Mouse (Mus musculus) gonadal fat pad, adult 2 months (tissue): ENCODE results near the gene Tsen15. TPM values are rescaled to one million over a fixed set of nuclear protein-coding genes. Genes with fewer than 3 reads are reported as not detected.

Experiments
- DNase-seq: peaks from one replicate; pipeline ENCODE4 v3.0.0-alpha.2; 2012; ENCODE audit warnings: low read depth
- polyA plus RNA-seq: library from polyadenylated mRNA; depleted of rRNA; stranded (reverse); fragments of >200 nt; gene quantifications from 2 replicates; pipeline ENCODE4 v1.2.3, GENCODE M21; 2012; rRNA removed

The Tsen15 gene
- 13.0 and 15.2 TPM in 2 replicates for polyA plus RNA-seq

GRCm38 (mm10) chr1:152386188-152386835 is at the start of gene Tsen15:
Tsen15 (minus strand) TSS chr1:152386688.
- DNase-seq: no peak

DNA sequence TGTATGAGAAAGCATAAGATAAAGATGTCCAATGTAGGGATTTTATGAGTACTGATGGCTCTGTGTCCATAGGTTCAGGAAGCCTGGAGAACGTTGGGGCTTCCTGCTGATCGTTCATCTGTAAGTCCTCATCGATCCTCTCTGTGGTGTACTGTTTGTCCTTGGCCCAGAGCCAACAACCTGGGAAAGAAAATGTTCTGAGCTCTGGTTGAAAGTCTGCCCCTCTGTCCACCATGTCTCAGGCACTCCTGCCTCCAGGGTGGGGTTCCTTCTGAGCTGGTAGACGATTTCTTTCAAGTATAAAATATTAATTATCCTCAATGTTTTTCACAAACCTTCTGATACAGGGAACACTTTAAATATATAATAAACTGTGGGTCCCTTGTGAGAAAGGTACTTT is 47.7 kb upstream of the Tsen15 start:
- no peak for DNase-seq

DNA sequence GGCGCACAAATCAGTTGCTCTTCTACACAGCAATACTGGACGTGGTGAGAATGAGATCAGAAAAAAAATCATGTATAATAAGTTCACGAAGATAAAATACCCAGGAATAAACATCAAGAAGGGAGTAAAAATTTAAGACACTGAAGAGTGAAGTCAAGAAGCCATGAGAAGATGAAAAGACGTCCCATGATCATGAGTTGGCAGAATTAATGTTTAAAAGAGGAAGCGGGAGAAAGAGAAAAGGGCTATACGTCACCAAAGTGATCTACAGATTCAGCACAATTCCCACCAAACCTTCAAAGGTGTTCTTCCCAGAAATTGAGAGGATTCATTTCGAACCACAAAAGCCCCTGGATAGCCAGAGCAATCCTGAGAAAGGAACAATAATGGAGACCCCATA is 43.3 kb upstream of the Tsen15 start:
- DNase-seq: no peak

DNA sequence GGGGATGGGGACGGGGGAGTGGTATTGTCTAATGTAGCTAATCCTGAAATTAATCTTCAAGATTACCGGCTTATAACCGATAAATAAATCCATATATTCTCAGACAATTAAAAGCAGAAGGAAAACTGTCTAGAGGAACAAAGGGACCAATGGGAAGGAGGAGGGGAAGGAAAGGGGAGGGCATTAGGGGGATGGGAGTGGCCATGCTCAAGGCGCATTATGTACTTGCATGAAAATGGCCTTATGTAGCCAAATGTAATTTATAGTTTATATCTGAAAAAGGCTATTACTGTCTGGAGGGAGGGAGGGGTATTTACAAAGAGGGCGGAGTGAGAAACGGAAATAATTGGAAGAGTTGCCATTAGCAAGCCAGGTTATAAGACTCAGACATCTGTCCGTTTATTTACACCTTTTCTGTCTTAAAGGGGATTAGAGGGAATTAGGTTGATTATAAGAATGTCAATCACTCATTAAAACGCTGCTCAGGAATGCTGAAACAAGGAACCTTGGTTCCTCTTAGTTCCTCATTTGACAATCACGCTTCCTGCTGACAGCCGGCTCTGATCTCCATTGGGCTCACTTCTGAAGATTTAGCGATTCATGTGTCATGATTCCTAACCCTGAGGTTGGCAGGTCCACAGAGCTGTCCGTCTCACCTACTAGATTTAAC is 41.6 kb upstream of the Tsen15 start:
- no peak for DNase-seq

GRCm38 (mm10) chr1:152423052-152423451 is 36.6 kb upstream of the Tsen15 start:
- DNase-seq: no peak

DNA sequence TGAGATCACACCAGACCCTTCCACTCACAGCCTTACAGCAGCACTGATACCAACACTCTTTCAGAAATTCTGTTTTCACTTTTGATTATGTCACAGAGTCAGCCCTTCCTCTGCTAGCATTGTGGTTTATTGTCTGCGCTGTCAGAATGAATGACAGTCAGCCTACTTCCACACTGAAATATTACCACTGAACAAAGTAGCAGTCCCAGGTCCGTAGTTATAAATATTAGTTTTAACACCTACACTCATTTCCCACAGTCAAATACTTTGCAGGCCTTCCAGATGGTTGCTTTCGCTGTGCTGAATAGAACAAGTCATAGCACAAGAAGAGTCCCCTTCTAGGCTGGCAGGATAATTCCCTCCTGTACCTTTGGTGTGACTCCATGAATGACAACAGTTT is 35.8 kb upstream of the Tsen15 start:
- no peak for DNase-seq

DNA sequence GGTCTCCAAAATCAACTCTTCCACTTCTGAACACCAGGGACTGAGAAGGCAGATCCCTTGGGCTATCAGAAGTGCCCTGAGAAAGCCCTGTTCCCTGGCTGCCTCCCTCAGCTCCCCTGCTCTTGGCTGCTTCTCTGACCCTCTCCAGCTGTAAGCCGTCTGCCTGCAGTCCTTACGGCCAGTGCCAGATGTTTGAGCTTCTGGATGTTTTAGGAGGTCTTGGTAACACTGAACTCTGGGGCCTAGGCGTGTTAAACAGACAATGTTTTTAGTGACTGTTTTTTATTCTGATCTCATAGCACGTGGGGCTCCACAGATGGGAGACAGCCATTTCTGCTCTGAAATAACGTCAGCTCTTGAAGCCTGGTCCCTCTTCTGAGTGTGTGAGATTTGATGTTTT is 31.1 kb upstream of the Tsen15 start:
- no peak for DNase-seq

DNA sequence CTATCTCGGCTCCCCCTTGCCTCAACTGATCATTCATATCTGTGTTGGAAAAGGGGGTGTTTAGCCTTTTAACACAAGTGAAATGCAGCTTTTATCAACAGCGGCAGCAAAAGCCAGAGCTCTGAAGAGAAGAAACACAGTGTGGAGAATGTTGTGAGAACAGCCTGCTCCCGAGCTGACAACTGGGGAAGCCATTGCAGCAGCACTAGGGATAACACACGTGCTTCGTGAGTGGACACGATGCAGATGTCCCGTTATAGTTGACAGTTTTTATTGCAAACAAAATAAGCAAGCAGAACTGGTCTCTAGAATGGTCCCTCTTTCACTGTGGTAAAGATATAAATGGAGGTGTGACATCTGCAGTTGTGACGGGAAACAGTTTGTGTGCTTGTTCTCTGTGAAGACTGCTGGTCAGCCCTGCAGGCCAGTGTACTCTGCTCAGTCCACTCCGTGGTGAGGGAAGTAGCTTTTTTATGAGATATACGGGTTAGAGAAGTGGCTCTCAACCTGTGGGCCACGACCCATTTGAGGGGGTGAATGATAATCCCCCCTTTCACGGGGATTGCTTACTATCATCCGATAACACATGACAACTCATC is 29.9 kb upstream of the Tsen15 start:
- DNase-seq: no peak

- DNase-seq: peak; percentile 42
These were observed 28.0 kb upstream of the Tsen15 start for GRCm38 (mm10) chr1:152414451-152414850.

GRCm38 (mm10) chr1:152413961-152414360 is 27.5 kb upstream of the Tsen15 start:
- no peak for DNase-seq

- DNase-seq: no peak
These were observed 26.6 kb upstream of the Tsen15 start for GRCm38 (mm10) chr1:152413116-152413515.

GRCm38 (mm10) chr1:152410657-152411056 is 24.2 kb upstream of the Tsen15 start:
- DNase-seq: peak; percentile 67

DNA sequence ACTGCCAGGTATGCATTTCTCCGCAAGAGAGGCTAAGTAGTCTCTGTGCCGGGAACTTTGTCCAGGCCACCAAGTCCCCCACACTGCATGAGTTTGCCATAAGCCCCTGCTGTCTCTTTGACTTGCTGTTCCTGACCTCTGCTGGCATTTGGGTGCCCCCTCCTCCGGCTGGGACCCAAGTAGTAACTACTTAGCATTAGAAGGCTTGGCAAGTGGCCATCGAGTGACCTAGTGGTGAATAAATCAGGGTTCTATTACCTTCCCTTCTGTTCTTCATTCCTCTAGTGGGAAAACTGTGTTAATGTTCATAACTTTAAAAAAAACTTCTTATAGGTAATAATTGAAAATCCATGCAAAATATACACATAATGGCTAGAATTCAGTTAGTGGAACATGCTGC is 22.9 kb upstream of the Tsen15 start:
- no peak for DNase-seq

DNA sequence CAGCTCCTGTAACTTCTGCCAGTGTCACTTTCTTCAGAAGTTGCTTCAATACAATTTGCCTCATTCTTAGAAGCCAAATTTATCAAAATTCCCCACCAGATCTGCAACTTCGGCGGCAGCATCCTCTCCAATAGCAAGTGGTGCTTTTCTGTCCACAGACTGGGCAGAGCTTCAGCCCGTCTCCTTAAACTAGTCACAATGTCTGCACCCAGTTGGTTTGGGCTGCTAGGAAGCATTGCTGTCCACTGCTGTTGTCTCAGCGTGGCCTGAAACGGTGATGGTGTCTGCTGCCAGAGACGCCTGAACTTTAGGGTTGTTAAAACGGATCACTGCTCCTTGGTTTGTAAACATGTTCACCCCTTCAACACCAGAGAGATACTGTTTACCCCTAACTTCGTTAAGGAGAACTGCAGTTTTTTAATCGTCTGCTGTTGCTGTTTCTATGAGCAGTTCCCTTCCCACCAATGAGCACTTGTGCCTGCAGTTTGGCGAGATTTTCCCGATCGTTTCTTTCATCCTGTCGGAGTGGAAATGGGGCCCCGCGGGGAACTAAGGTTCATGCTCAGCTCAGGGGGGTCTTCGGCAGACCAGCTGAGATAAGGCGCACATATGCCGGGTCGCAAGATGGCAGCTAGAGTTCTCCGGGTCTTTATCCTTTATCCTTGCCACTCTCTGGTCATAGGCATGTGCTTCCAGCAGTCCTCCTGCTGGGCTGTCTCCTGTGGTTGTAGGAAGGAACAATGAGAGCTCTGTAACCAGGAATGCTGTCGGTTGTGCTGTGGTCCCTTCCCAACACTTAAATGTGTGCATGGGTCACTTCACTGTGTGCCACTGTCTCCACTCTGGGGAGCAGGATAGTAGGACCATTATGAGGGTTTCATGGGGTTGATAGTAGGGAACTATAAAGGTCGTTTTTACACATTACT is 20.8 kb upstream of the Tsen15 start:
- DNase-seq: no peak

- no peak for DNase-seq
These were observed 14.4 kb upstream of the Tsen15 start for GRCm38 (mm10) chr1:152400556-152401540.

- DNase-seq: no peak
These were observed 13.5 kb upstream of the Tsen15 start, which contains the start of gene Colgalt2 for GRCm38 (mm10) chr1:152399790-152400555. Colgalt2 (plus strand) TSS chr1:152399830.

DNA sequence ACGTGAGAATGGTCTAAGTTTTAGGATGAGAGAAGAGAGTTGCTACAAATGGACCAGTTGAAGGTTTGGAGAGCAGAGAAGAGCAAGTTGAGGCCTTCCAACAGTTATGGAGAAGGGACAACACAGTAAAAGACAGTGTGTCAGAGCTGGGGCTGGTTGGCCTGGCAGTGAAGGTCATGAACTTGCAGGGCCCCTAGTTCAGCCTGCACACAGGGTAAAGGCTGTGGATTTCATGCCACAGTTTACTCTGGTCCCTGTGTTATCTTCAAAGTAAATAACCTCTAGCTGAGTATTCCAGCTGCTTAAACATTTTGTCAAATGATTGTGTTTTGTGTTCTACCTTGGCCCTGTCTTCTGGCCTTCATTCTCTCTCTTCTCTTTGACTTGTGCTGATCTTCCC is 12.2 kb upstream of the Tsen15 start:
- DNase-seq: no peak

GRCm38 (mm10) chr1:152394956-152395515 is 8.5 kb upstream of the Tsen15 start:
- DNase-seq: no peak

DNA sequence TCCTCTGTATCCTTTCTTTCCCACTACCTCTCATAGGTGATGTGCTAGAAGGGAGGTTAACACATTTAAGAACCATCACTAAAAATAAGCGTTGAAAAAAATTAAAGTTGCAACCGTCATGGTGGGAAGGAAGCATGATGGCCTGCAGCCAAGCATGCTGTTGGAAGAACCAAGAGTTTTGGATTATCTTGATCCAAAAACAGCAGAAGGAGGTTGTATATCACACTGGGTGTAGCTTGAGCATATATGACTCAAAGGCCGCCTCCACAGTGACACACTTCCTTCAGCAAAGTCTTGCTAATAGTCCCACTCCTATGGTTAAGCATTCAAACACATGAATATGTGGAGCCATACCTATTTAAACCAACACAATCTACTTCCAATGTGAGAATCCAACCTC is 7.6 kb upstream of the Tsen15 start:
- no peak for DNase-seq

GRCm38 (mm10) chr1:152389271-152389670 is 2.8 kb upstream of the Tsen15 start:
- DNase-seq: no peak
